Mouse (Mus musculus): ENCODE measurements around the gene Lama1. TPM values are rescaled to one million over a fixed set of nuclear protein-coding genes. Genes with fewer than 3 reads are reported as not detected.
A peak's percentile ranks its signal among the peaks of the same experiment; 100 is the strongest.
"Not testable (repeated sequence)": the region's sequence is repeated elsewhere in the genome, so short reads cannot be mapped to it uniquely, and the experiment has no call there.

The Lama1 gene
- polyA plus RNA-seq, 1 experiment from 2014 or later = 4.3 TPM

DNA sequence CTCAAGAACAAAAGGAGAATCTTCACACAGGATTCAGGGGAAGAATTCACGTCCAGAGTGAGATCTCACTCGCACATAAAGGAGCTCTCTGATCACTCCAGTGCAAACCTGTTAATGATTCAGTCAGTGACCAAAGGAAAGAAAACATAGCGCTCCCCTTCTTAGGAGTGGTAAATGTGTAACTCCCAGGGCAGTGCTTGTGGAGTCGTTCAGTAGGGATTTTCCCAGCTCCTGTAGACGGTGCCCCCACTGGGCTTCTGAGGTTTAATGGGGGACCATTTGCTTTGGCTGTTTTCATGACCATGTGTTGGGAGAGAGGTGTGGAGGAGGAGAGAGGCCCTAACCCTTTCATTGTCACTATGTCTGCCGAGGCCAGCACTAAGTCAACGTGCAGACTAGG, 31.7 kb downstream of the Lama1 start:
- ATAC-seq (replicated peaks; ENCODE audit: low FRiP score) = no peak
- no peak for DNase-seq (ENCODE audit: low spot score)
- Histone ChIP-seq H3K27ac (ENCODE audit: low read depth, low read length) (no peak overlapping the region), H3K36me3 (ENCODE audit: control insufficient read depth, insufficient read depth, low read length) (no peaks in the 10 kb centered on the region), H3K27me3 (replicated peaks; ENCODE audit: control insufficient read depth, insufficient read depth, low read length) (no peaks in the 10 kb centered on the region), H3K9ac (ENCODE audit: low read depth, low read length) (no peak overlapping the region), H3K4me1 (replicated peaks; ENCODE audit: control insufficient read depth, insufficient read depth, low read length) (peaks cover 3% of the 10 kb centered on the region; the same call in 1 of the 2 replicates), H3K9me3 (ENCODE audit: control insufficient read depth, low read length) (no peaks in the 10 kb centered on the region), H3K4me2 (no peak overlapping the region), H3K4me3 (ENCODE audit: low read depth, low read length) (no peak overlapping the region)
- 56% methylated on average over 7 of the region's 7 CpGs for WGBS

DNA sequence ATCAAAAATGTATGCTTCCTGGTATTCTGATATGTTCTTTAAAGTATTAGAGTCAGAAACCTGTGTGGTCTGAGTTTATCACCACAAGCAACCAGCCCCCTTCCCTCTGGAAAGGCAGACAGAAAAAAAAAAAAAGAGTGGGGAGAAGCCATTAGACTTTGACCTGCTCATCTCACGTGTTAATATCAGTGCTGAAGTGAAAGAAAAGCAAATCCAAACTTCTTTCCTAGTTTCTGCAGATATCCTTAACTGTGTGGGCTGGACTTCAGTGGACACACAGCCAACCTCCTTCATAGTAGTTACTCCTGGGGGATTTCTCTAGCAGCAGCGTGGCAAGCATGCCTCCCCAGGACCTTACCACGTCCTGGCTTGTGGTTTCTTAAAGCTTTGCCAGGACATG, 34.0 kb downstream of the Lama1 start:
- Histone ChIP-seq H3K4me2 (no peak overlapping the region), H3K4me1 (replicated peaks; ENCODE audit: control insufficient read depth, insufficient read depth, low read length) (peaks cover 3% of the 10 kb centered on the region), H3K9ac (ENCODE audit: low read depth, low read length) (no peak overlapping the region), H3K9me3 (ENCODE audit: control insufficient read depth, low read length) (no peaks in the 10 kb centered on the region), H3K36me3 (ENCODE audit: control insufficient read depth, insufficient read depth, low read length) (no peaks in the 10 kb centered on the region), H3K27me3 (replicated peaks; ENCODE audit: control insufficient read depth, insufficient read depth, low read length) (no peaks in the 10 kb centered on the region), H3K27ac (ENCODE audit: low read depth, low read length) (no peak overlapping the region), H3K4me3 (ENCODE audit: low read depth, low read length) (no peak overlapping the region)
- 33% methylated on average over 3 of the region's 3 CpGs for WGBS
- no peak for DNase-seq (ENCODE audit: low spot score)
- no peak for ATAC-seq (replicated peaks; ENCODE audit: low FRiP score)

DNA sequence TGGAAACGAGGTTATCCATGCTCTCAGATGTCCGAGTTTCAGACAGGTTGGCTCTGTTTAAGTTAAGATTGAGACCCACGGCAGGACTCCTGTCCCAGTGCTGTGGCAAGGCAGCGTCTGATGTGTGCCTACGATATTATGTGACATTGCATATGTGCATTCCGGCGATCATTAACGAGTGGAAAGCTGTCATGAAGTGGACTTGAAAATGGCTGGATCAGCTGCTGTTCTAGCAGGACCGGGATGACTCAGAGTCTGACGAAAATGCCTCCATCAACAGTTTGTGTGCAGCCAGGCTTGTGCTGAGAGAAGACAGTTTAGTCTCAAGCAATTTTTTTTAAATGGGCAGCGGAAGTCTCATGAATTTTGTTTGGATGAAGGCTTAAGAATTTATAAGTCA, 34.9 kb downstream of the Lama1 start:
- H3K4me1 ChIP-seq (replicated peaks; ENCODE audit: control insufficient read depth, insufficient read depth, low read length) = peaks cover 3% of the 10 kb centered on the region
- no peak overlapping the region for H3K4me3 ChIP-seq (ENCODE audit: low read depth, low read length)
- WGBS = 73% methylated on average over 11 of the region's 11 CpGs
- H3K27ac ChIP-seq (ENCODE audit: low read depth, low read length) = no peak overlapping the region
- H3K4me2 ChIP-seq = no peak overlapping the region
- no peaks in the 10 kb centered on the region for H3K36me3 ChIP-seq (ENCODE audit: control insufficient read depth, insufficient read depth, low read length)
- H3K9ac ChIP-seq (ENCODE audit: low read depth, low read length) = no peak overlapping the region
- DNase-seq (ENCODE audit: low spot score) (no peak), ATAC-seq (replicated peaks; ENCODE audit: low FRiP score) (no peak)
- H3K27me3 ChIP-seq (replicated peaks; ENCODE audit: control insufficient read depth, insufficient read depth, low read length) = no peaks in the 10 kb centered on the region
- H3K9me3 ChIP-seq (ENCODE audit: control insufficient read depth, low read length) = no peaks in the 10 kb centered on the region

DNA sequence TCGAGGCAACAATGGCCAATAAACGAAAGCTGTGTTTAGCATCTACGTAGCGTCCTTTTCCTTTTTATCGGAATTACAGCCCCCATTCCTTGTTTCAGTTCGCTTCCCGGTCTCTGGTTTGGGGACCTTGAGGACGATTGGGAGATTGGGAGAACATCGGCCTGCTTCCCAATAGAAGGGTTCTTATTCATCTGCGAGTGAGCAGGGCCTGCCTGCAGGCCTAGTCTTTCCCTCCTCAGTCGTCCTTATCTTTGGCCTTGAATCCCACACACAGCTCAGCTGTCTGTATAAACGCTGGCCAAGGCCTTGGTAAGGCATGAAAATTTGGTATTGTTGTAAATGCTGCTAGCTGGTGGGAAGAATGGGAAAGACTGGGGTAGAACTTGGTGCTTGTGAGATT, 36.5 kb downstream of the Lama1 start:
- H3K27ac ChIP-seq (ENCODE audit: low read depth, low read length) = no peak overlapping the region
- no peak for ATAC-seq (replicated peaks; ENCODE audit: low FRiP score)
- H3K27me3 ChIP-seq (replicated peaks; ENCODE audit: control insufficient read depth, insufficient read depth, low read length) = no peaks in the 10 kb centered on the region
- no peaks in the 10 kb centered on the region for H3K36me3 ChIP-seq (ENCODE audit: control insufficient read depth, insufficient read depth, low read length)
- H3K4me2 ChIP-seq = no peak overlapping the region
- no peak overlapping the region for H3K4me3 ChIP-seq (ENCODE audit: low read depth, low read length)
- no peaks in the 10 kb centered on the region for H3K9me3 ChIP-seq (ENCODE audit: control insufficient read depth, low read length)
- no peak for DNase-seq (ENCODE audit: low spot score)
- H3K4me1 ChIP-seq (replicated peaks; ENCODE audit: control insufficient read depth, insufficient read depth, low read length) = peaks cover 3% of the 10 kb centered on the region
- no peak overlapping the region for H3K9ac ChIP-seq (ENCODE audit: low read depth, low read length)
- WGBS = 55% methylated on average over 12 of the region's 12 CpGs

DNA sequence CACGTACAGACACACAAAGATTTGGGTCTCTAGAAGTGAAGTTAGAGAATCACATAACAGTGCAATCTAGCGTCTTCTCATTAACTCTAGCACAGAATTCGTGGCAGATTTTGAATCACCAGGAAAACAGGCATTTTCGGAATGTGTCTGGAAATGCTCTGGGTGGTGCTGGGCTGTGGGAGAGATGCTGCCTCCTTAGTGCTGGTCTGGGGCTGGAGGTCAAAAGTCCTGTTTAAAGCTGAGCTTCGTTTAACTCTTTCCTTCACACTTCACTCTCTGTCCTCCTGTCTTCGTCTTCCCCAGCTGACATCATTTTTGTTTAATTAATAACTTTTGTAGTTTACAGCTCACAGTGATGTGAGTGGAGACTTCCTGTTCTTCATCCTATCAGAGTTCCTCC, 38.7 kb downstream of the Lama1 start:
- no peaks in the 10 kb centered on the region for H3K27me3 ChIP-seq (replicated peaks; ENCODE audit: control insufficient read depth, insufficient read depth, low read length)
- H3K9me3 ChIP-seq (ENCODE audit: control insufficient read depth, low read length) = no peaks in the 10 kb centered on the region
- no peaks in the 10 kb centered on the region for H3K36me3 ChIP-seq (ENCODE audit: control insufficient read depth, insufficient read depth, low read length)
- H3K9ac ChIP-seq (ENCODE audit: low read depth, low read length) = no peak overlapping the region
- WGBS = 61% methylated on average over 6 of the region's 6 CpGs
- ATAC-seq (replicated peaks; ENCODE audit: low FRiP score) (no peak), DNase-seq (ENCODE audit: low spot score) (no peak)
- no peak overlapping the region for H3K4me3 ChIP-seq (ENCODE audit: low read depth, low read length)
- H3K4me1 ChIP-seq (replicated peaks; ENCODE audit: control insufficient read depth, insufficient read depth, low read length) = peaks cover 3% of the 10 kb centered on the region
- H3K4me2 ChIP-seq = no peak overlapping the region
- no peak overlapping the region for H3K27ac ChIP-seq (ENCODE audit: low read depth, low read length)

DNA sequence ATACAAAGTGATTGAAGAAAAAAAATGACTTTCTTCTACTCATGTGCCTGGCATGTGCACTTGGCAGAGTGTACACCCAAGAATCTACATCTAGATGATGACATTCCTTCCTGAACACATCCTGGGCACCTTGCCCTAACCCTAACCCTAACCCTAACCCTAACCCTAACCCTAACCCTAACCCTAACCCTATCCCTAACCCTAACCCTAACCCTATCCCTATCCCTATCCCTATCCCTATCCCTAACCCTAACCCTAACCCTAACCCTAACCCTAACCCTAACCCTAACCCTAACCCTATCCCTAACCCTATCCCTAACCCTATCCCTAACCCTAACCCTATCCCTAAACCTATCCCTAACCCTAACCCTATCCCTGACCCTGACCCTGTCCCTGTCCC, 44.2 kb downstream of the Lama1 start:
- H3K27ac ChIP-seq (ENCODE audit: low read depth, low read length); H3K9me3 ChIP-seq (ENCODE audit: control insufficient read depth, low read length); H3K4me2 ChIP-seq; ATAC-seq (replicated peaks; ENCODE audit: low FRiP score); H3K27me3 ChIP-seq (replicated peaks; ENCODE audit: control insufficient read depth, insufficient read depth, low read length); H3K4me3 ChIP-seq (ENCODE audit: low read depth, low read length); H3K36me3 ChIP-seq (ENCODE audit: control insufficient read depth, insufficient read depth, low read length); H3K9ac ChIP-seq (ENCODE audit: low read depth, low read length); H3K4me1 ChIP-seq (replicated peaks; ENCODE audit: control insufficient read depth, insufficient read depth, low read length): not testable (repeated sequence)
- peak; percentile 87 for DNase-seq (ENCODE audit: low spot score)

DNA sequence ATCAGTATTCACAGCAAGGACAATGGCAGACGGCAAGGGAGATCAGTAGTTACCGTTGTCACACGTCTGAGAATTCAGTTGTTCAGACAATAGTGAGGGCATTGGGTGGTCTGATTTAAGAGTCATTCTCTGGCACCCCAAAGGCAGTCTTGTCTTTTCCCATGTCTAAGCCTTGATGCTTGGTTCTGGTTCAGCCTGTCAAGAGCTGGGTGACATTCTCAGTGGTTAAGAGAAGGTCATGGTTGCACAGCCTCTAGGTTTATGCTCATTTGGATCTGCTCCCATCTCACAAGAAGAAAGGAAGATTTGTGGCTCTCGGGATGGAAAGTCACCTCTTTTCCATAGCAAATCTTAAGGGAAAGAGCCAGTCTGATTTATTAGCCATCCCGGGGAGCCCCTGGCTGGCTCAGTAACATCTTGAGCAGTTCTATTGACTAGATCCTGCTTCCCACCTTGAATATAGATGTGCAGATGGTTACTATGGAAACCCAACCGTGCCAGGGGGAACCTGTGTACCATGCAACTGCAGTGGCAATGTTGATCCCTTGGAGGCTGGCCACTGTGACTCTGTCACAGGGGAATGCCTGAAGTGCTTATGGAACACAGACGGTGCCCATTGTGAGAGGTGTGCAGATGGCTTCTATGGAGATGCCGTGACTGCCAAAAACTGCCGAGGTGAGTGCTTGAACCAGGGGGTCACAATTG, 67.3 kb downstream of the Lama1 start:
- no peak overlapping the region for H3K9ac ChIP-seq (ENCODE audit: low read depth, low read length)
- H3K4me3 ChIP-seq (ENCODE audit: low read depth, low read length) = no peak overlapping the region
- DNase-seq (ENCODE audit: low spot score) (no peak), ATAC-seq (replicated peaks; ENCODE audit: low FRiP score) (no peak)
- 91% methylated on average over 9 of the region's 9 CpGs for WGBS
- no peak overlapping the region for H3K4me2 ChIP-seq
- H3K4me1 ChIP-seq (replicated peaks; ENCODE audit: control insufficient read depth, insufficient read depth, low read length) = no peaks in the 10 kb centered on the region
- no peaks in the 10 kb centered on the region for H3K27me3 ChIP-seq (replicated peaks; ENCODE audit: control insufficient read depth, insufficient read depth, low read length)
- H3K27ac ChIP-seq (ENCODE audit: low read depth, low read length) = no peak overlapping the region
- H3K9me3 ChIP-seq (ENCODE audit: control insufficient read depth, low read length) = no peaks in the 10 kb centered on the region
- H3K36me3 ChIP-seq (ENCODE audit: control insufficient read depth, insufficient read depth, low read length) = no peaks in the 10 kb centered on the region

DNA sequence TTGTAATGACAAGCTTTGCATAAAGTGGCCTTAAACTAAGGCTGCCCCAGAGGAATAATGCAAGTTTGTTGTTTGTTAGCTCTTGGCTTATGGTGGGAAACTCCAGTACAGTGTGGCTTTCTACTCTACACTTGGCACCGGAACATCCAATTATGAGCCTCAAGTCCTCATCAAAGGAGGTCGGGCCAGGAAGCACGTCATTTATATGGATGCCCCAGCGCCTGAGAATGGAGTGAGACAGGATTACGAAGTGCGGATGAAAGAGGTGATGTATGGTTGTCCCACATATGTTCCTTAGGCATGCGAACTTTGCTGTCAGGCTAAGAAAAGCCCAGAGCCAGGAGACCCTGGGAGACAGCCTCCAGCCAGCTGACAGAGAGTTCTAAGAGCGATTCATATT, 76.5 kb downstream of the Lama1 start:
- WGBS = 81% methylated on average over 8 of the region's 8 CpGs
- DNase-seq (ENCODE audit: low spot score) (no peak), ATAC-seq (replicated peaks; ENCODE audit: low FRiP score) (no peak)
- no peaks in the 10 kb centered on the region for H3K27me3 ChIP-seq (replicated peaks; ENCODE audit: control insufficient read depth, insufficient read depth, low read length)
- H3K4me1 ChIP-seq (replicated peaks; ENCODE audit: control insufficient read depth, insufficient read depth, low read length) = no peaks in the 10 kb centered on the region
- no peak overlapping the region for H3K27ac ChIP-seq (ENCODE audit: low read depth, low read length)
- H3K4me2 ChIP-seq = no peak overlapping the region
- H3K9me3 ChIP-seq (ENCODE audit: control insufficient read depth, low read length) = no peaks in the 10 kb centered on the region
- no peak overlapping the region for H3K9ac ChIP-seq (ENCODE audit: low read depth, low read length)
- H3K36me3 ChIP-seq (ENCODE audit: control insufficient read depth, insufficient read depth, low read length) = no peaks in the 10 kb centered on the region
- H3K4me3 ChIP-seq (ENCODE audit: low read depth, low read length) = no peak overlapping the region

DNA sequence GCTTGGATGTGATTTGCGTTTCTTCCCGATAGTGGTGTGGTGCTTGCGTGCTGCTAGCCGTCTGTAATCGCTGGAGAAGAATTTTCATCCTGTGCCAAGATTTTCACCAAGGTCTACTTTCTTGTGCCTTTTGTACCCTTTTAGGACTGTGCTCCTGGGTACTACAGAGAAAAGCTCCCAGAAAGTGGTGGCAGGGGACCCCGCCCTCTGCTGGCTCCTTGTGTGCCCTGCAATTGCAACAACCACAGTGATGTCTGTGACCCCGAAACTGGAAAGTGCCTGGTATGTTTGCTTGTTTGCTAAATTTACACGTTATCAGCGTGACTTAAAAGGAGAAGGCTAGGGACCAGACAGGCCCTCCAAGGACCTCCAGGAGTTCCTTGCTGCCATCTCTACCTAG, 79.7 kb downstream of the Lama1 start:
- H3K4me3 ChIP-seq (ENCODE audit: low read depth, low read length) = no peak overlapping the region
- H3K4me1 ChIP-seq (replicated peaks; ENCODE audit: control insufficient read depth, insufficient read depth, low read length) = no peaks in the 10 kb centered on the region
- no peak overlapping the region for H3K27ac ChIP-seq (ENCODE audit: low read depth, low read length)
- H3K36me3 ChIP-seq (ENCODE audit: control insufficient read depth, insufficient read depth, low read length) = no peaks in the 10 kb centered on the region
- H3K27me3 ChIP-seq (replicated peaks; ENCODE audit: control insufficient read depth, insufficient read depth, low read length) = no peaks in the 10 kb centered on the region
- no peak for DNase-seq (ENCODE audit: low spot score)
- no peak overlapping the region for H3K4me2 ChIP-seq
- no peak; the same call in 1 of the 2 replicates for ATAC-seq (replicated peaks; ENCODE audit: low FRiP score)
- no peaks in the 10 kb centered on the region for H3K9me3 ChIP-seq (ENCODE audit: control insufficient read depth, low read length)
- H3K9ac ChIP-seq (ENCODE audit: low read depth, low read length) = no peak overlapping the region
- 75% methylated on average over 9 of the region's 9 CpGs for WGBS

All from liver, embryonic 11.5 days (tissue).